Mouse (Mus musculus) limb, embryonic 14.5 days (tissue): ENCODE measurements at regions not wholly inside any gene's neighbourhood (a gene's known extent, or its start where the extent isn't known, plus 50 kb on each side); places are given as distances from the start of the nearest gene placed in this dataset.
A peak's percentile ranks its signal among the peaks of the same experiment; 100 is the strongest.

Source experiments
- ATAC-seq: fragments of 200-750 bp; cut with Nextera tagmentation; 2 replicates; pipeline ENCODE4 v1.8.0; 2017; ENCODE audit warnings: low read depth, moderate number of reproducible peaks, moderate TSS enrichment; ENCODE audit not compliant: low FRiP score
- DNase-seq: peaks from one replicate; pipeline ENCODE4 v3.0.0-alpha.2; 2015; ENCODE audit warnings: low spot score
- H3K27ac ChIP-seq: fragments of 300-500 bp; sonication (generic); replicated peaks from 2 replicates; pipeline ENCODE4 v1.5.1; 2014; ENCODE audit warnings: low read depth, mild to moderate bottlenecking, low read length, moderate library complexity, mixed read lengths
- H3K27me3 ChIP-seq: fragments of 300-500 bp; sonication (generic); 2 replicates; pipeline ENCODE4 v1.6.1; 2014; ENCODE audit warnings: low read length, mixed read lengths; ENCODE audit not compliant: control insufficient read depth, insufficient read depth
- H3K36me3 ChIP-seq: fragments of 300-500 bp; sonication (generic); 2 replicates; pipeline ENCODE4 v1.6.1; 2014; ENCODE audit warnings: mild to moderate bottlenecking, low read length, moderate library complexity, mixed read lengths; ENCODE audit not compliant: control insufficient read depth, insufficient read depth
- H3K4me1 ChIP-seq: fragments of 300-500 bp; sonication (generic); 2 replicates; pipeline ENCODE4 v1.6.1; 2014; ENCODE audit warnings: antibody characterized with exemption, low read length, mixed read lengths; ENCODE audit not compliant: control insufficient read depth, insufficient read depth
- H3K4me2 ChIP-seq: fragments of 300-500 bp; sonication (generic); replicated peaks from 2 replicates; pipeline ENCODE4 v1.6.1; 2014; ENCODE audit warnings: low read depth, mild to moderate bottlenecking, low read length, moderate library complexity; ENCODE audit not compliant: severe bottlenecking
- H3K4me3 ChIP-seq: fragments of 300-500 bp; sonication (generic); replicated peaks from 2 replicates; pipeline ENCODE4 v1.5.1; 2014; ENCODE audit warnings: low read length
- H3K9ac ChIP-seq: fragments of 300-500 bp; sonication (generic); 2 replicates; pipeline ENCODE4 v1.6.1; 2014; ENCODE audit warnings: mild to moderate bottlenecking, low read depth, low read length, moderate library complexity; ENCODE audit not compliant: severe bottlenecking
- H3K9me3 ChIP-seq: fragments of 300-500 bp; sonication (generic); 2 replicates; pipeline ENCODE4 v1.6.1; 2016; ENCODE audit warnings: low read length; ENCODE audit not compliant: control insufficient read depth
- POLR2A ChIP-seq: fragments of 200-500 bp; IDR thresholded peaks from 2 replicates; pipeline ENCODE4 v1.8.0; 2012; ENCODE audit warnings: inconsistent platforms, mild to moderate bottlenecking, moderate library complexity, borderline replicate concordance; ENCODE audit not compliant: insufficient read depth, insufficient read length; ENCODE audit errors: extremely low read depth
- WGBS: fragments of 180-500 bp; shearing (Covaris S2); extraction: QIAGEN DNeasy Blood & Tissue Kit; methylation state at CpG from one replicate; pipeline ENCODE4 v1.1.7; 2014; 5-methylcytosine and 5-hydroxymethylcytosine counted together

- WGBS: 74% methylated on average over 2 of the region's 2 CpGs
- DNase-seq: no peak
- Histone ChIP-seq H3K4me3 (no peak overlapping the region), H3K4me2 (no peak overlapping the region), H3K27ac (no peak overlapping the region), H3K36me3 (no peaks in the 10 kb centered on the region), H3K27me3 (no peaks in the 10 kb centered on the region), H3K9ac (no peak overlapping the region), H3K9me3 (no peaks in the 10 kb centered on the region), H3K4me1 (no peaks in the 10 kb centered on the region)
- no peak for ATAC-seq
- TF ChIP-seq POLR2A: no peak
Observed at GRCm38 (mm10) chr9:78859956-78860355, 244.6 kb downstream of the Cd109 start.

- Histone ChIP-seq H3K9me3 (no peaks in the 10 kb centered on the region), H3K9ac (no peak overlapping the region), H3K27me3 (no peaks in the 10 kb centered on the region), H3K27ac (no peak overlapping the region), H3K4me1 (0 out of 2 replicates have a peak, but pooled peaks cover 2% of the 10 kb centered on the region), H3K4me2 (no peak overlapping the region), H3K4me3 (no peak overlapping the region), H3K36me3 (no peaks in the 10 kb centered on the region)
- no peak for TF ChIP-seq POLR2A
- WGBS: 53% methylated on average over 2 of the region's 2 CpGs
- DNase-seq (no peak), ATAC-seq (no peak)
Observed at GRCm38 (mm10) chr9:78872561-78872960, 257.2 kb downstream of the Cd109 start.

GRCm38 (mm10) chr9:78879955-78880642, 264.8 kb downstream of the Cd109 start:
- no peak overlapping the region for H3K9ac ChIP-seq
- peak; percentile 79; the same call in 1 of the 2 replicates for ATAC-seq
- peak overlapping the region; percentile 45 for H3K27ac ChIP-seq
- no peaks in the 10 kb centered on the region for H3K36me3 ChIP-seq
- H3K4me1 ChIP-seq: 0 out of 2 replicates have a peak, but pooled peaks cover 2% of the 10 kb centered on the region
- H3K27me3 ChIP-seq: no peaks in the 10 kb centered on the region
- 54% methylated on average over 6 of the region's 6 CpGs for WGBS
- peak; percentile 59 for DNase-seq
- H3K9me3 ChIP-seq: no peaks in the 10 kb centered on the region
- no peak overlapping the region for H3K4me3 ChIP-seq
- no peak for TF ChIP-seq POLR2A
- H3K4me2 ChIP-seq: no peak overlapping the region

GRCm38 (mm10) chr9:78880643-78881306, 265.4 kb downstream of the Cd109 start:
- no peak for TF ChIP-seq POLR2A
- no peak overlapping the region for H3K9ac ChIP-seq
- no peaks in the 10 kb centered on the region for H3K36me3 ChIP-seq
- no peaks in the 10 kb centered on the region for H3K9me3 ChIP-seq
- no peak overlapping the region for H3K4me3 ChIP-seq
- H3K27ac ChIP-seq: peak overlapping the region; percentile 45; the same call in 1 of the 2 replicates
- ATAC-seq: no peak
- H3K27me3 ChIP-seq: no peaks in the 10 kb centered on the region
- DNase-seq: no peak
- H3K4me1 ChIP-seq: 0 out of 2 replicates have a peak, but pooled peaks cover 2% of the 10 kb centered on the region
- WGBS: 66% methylated on average over 4 of the region's 4 CpGs
- H3K4me2 ChIP-seq: no peak overlapping the region

GRCm38 (mm10) chr9:78881307-78881790, 266.0 kb downstream of the Cd109 start:
- no peaks in the 10 kb centered on the region for H3K36me3 ChIP-seq
- H3K27me3 ChIP-seq: no peaks in the 10 kb centered on the region
- no peak overlapping the region for H3K4me2 ChIP-seq
- H3K4me1 ChIP-seq: 0 out of 2 replicates have a peak, but pooled peaks cover 2% of the 10 kb centered on the region
- 55% methylated on average over 5 of the region's 5 CpGs for WGBS
- H3K9me3 ChIP-seq: no peaks in the 10 kb centered on the region
- no peak overlapping the region for H3K27ac ChIP-seq
- TF ChIP-seq POLR2A: no peak
- no peak overlapping the region for H3K4me3 ChIP-seq
- ATAC-seq (no peak), DNase-seq (no peak)
- H3K9ac ChIP-seq: no peak overlapping the region
